Mouse (Mus musculus) limb, embryonic 14.5 days (tissue): ENCODE measurements around the gene Nol9. TPM values are rescaled to one million over a fixed set of nuclear protein-coding genes. Genes with fewer than 3 reads are reported as not detected.

Source experiments
- ATAC-seq: fragments of 200-750 bp; cut with Nextera tagmentation; 2 replicates; pipeline ENCODE4 v1.8.0; 2017; ENCODE audit warnings: low read depth, moderate number of reproducible peaks, moderate TSS enrichment; ENCODE audit not compliant: low FRiP score
- DNase-seq: peaks from one replicate; pipeline ENCODE4 v3.0.0-alpha.2; 2015; ENCODE audit warnings: low spot score
- H3K27ac ChIP-seq: fragments of 300-500 bp; sonication (generic); replicated peaks from 2 replicates; pipeline ENCODE4 v1.5.1; 2014; ENCODE audit warnings: low read depth, mild to moderate bottlenecking, low read length, moderate library complexity, mixed read lengths
- H3K27me3 ChIP-seq: fragments of 300-500 bp; sonication (generic); 2 replicates; pipeline ENCODE4 v1.6.1; 2014; ENCODE audit warnings: low read length, mixed read lengths; ENCODE audit not compliant: control insufficient read depth, insufficient read depth
- H3K36me3 ChIP-seq: fragments of 300-500 bp; sonication (generic); 2 replicates; pipeline ENCODE4 v1.6.1; 2014; ENCODE audit warnings: mild to moderate bottlenecking, low read length, moderate library complexity, mixed read lengths; ENCODE audit not compliant: control insufficient read depth, insufficient read depth
- H3K4me1 ChIP-seq: fragments of 300-500 bp; sonication (generic); 2 replicates; pipeline ENCODE4 v1.6.1; 2014; ENCODE audit warnings: antibody characterized with exemption, low read length, mixed read lengths; ENCODE audit not compliant: control insufficient read depth, insufficient read depth
- H3K4me2 ChIP-seq: fragments of 300-500 bp; sonication (generic); replicated peaks from 2 replicates; pipeline ENCODE4 v1.6.1; 2014; ENCODE audit warnings: low read depth, mild to moderate bottlenecking, low read length, moderate library complexity; ENCODE audit not compliant: severe bottlenecking
- H3K4me3 ChIP-seq: fragments of 300-500 bp; sonication (generic); replicated peaks from 2 replicates; pipeline ENCODE4 v1.5.1; 2014; ENCODE audit warnings: low read length
- H3K9ac ChIP-seq: fragments of 300-500 bp; sonication (generic); 2 replicates; pipeline ENCODE4 v1.6.1; 2014; ENCODE audit warnings: mild to moderate bottlenecking, low read depth, low read length, moderate library complexity; ENCODE audit not compliant: severe bottlenecking
- H3K9me3 ChIP-seq: fragments of 300-500 bp; sonication (generic); 2 replicates; pipeline ENCODE4 v1.6.1; 2016; ENCODE audit warnings: low read length; ENCODE audit not compliant: control insufficient read depth
- POLR2A ChIP-seq: fragments of 200-500 bp; IDR thresholded peaks from 2 replicates; pipeline ENCODE4 v1.8.0; 2012; ENCODE audit warnings: inconsistent platforms, mild to moderate bottlenecking, moderate library complexity, borderline replicate concordance; ENCODE audit not compliant: insufficient read depth, insufficient read length; ENCODE audit errors: extremely low read depth
- WGBS: fragments of 180-500 bp; shearing (Covaris S2); extraction: QIAGEN DNeasy Blood & Tissue Kit; methylation state at CpG from one replicate; pipeline ENCODE4 v1.1.7; 2014; 5-methylcytosine and 5-hydroxymethylcytosine counted together
- polyA plus RNA-seq, 2 experiments: library from polyadenylated mRNA; depleted of rRNA in 1 of 2; stranded (reverse) in 1 of 2; unstranded in 1 of 2; fragments of >200 nt; fragmentation: Nextera tagmentation in 1 of 2; extraction: Ambion mirVana in 1 of 2; gene quantifications; 2 replicates each; pipeline versions ENCODE4 v1.2.1 to v1.2.3; 2012 to 2014

Gene Nol9
- polyA plus RNA-seq, 2 experiments, result 25.9 to 28.5 TPM

DNA sequence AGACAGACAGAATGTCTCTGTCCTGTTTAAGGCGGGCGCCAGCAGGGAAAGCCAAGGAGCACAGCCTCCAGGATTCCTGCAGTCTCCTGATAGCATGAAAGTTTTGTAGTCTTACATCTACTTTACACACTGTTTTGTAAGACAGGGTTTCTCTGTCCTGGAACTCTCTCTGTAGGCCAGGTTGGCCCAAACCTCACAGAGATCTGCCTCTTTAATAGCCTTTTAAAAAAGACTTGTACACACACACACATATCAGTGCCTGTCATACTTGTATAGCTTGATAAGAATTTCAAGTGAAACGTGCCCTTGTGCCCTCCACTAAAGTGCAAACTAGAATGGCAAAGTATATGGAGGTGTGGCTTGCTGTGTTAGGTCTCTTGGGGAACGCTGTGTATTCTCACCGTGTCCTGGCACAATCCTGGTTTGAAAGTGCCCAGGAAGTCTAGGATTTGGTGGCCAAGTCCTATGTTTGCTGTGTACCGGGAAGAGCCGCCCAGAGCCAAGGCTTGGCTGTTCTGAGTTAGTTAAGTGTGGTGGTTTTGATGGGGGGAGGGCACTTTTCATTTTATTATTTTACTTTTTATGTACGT, 27.9 kb upstream of the Nol9 start:
- peak overlapping the region; percentile 74 for H3K9ac ChIP-seq
- TF ChIP-seq POLR2A, result no peak
- H3K9me3 ChIP-seq, result no peaks in the 10 kb centered on the region
- ATAC-seq (no peak), DNase-seq (no peak)
- H3K27me3 ChIP-seq, result no peaks in the 10 kb centered on the region
- 76% methylated on average over 8 of the region's 8 CpGs for WGBS
- H3K36me3 ChIP-seq, result peaks cover 37% of the 10 kb centered on the region
- peaks cover 28% of the 10 kb centered on the region for H3K4me1 ChIP-seq
- peak overlapping the region; percentile 81 for H3K4me3 ChIP-seq
- peak overlapping the region; percentile 100 for H3K4me2 ChIP-seq
- H3K27ac ChIP-seq, result no peak overlapping the region

DNA sequence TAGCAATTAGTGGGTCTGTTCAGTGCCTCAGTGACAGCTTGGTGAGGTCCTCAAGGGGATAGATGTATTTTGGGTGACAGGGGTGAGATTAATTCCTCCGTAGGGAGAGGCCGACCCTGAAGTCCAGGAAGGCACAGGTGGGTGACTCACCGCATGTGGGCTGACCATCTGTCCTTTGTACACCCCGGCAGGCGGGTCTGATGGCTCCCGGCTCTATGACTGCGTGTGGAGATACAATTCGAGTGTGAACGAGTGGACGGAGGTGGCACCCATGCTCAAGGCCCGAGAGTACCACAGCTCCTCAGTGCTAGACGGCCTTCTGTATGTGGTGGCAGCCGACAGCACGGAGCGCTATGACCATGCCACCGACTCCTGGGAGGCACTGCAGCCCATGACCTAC, 27.0 kb upstream of the Nol9 start:
- Histone ChIP-seq H3K4me3 (no peak overlapping the region), H3K9me3 (no peaks in the 10 kb centered on the region), H3K27me3 (no peaks in the 10 kb centered on the region), H3K9ac (no peak overlapping the region), H3K4me2 (no peak overlapping the region), H3K27ac (no peak overlapping the region), H3K4me1 (peaks cover 28% of the 10 kb centered on the region), H3K36me3 (peaks cover 40% of the 10 kb centered on the region)
- no peak for TF ChIP-seq POLR2A
- 93% methylated on average over 16 of the region's 16 CpGs for WGBS
- ATAC-seq, result no peak
- DNase-seq, result no peak

DNA sequence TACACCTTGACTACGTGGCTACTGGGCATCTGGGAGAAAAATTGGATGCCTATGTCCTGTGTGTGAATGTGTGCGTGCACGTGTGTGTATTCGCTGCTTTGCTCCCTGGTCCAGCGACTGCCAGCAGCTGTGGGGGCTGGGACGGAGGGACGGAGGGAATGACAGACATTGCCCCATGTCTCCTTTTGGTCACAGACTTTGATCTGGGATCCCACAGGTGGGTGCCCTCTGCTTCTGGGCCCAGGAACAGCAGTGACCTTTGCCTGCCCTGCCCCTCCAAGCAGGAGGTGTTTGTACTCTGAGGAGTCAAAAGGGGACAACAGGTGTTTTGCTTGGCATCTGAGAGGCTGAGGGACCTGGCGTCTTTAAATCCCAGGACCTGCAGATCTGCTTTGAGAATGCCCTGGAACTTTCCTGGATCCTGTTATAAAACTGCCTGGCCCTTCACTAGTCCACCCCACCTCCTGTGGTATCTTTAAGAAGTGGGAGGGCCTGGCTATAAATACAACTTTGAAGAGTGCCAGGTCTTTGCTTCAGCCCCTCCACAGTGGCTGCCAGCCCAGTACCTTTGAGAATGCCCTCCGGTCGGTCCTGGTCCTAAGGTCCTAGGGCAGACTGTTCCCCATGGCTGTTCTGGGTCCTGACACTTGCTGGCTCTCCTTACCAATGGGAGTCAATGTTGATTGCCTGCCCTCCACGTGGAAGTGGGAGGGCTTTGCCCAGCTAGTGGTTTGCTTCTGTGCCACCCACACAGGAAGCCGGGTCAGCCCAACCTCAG, 25.9 kb upstream of the Nol9 start:
- no peak for DNase-seq
- no peak for ATAC-seq
- Histone ChIP-seq H3K27ac (no peak overlapping the region), H3K9ac (no peak overlapping the region), H3K27me3 (no peaks in the 10 kb centered on the region), H3K4me2 (no peak overlapping the region), H3K4me3 (no peak overlapping the region), H3K9me3 (no peaks in the 10 kb centered on the region), H3K36me3 (peaks cover 48% of the 10 kb centered on the region), H3K4me1 (peaks cover 19% of the 10 kb centered on the region)
- no peak for TF ChIP-seq POLR2A
- 82% methylated on average over 12 of the region's 12 CpGs for WGBS

DNA sequence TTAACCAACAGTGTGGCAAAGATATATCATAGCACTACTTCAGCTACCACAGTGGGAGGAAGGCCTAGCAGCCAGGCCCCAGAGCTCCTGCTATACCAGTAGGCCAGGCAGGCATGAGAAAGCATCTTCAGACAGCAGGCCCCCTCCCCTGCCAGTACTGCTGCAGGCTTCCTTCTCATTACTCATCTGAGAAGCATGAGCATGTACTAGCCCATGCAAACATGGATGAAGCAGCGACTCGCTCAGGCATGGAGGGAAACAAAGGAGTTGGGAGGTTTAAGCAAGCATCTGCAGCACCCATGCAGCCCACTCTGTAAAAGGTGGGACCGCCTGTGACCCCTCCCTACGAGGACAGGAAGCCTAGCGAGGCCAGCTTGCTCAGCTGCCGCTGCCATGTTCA, 20.0 kb upstream of the Nol9 start:
- no peaks in the 10 kb centered on the region for H3K27me3 ChIP-seq
- H3K36me3 ChIP-seq, result peaks cover 88% of the 10 kb centered on the region
- no peak for DNase-seq
- H3K4me3 ChIP-seq, result no peak overlapping the region
- WGBS, result 87% methylated on average over 6 of the region's 6 CpGs
- H3K4me1 ChIP-seq, result no peaks in the 10 kb centered on the region
- no peak for ATAC-seq
- H3K4me2 ChIP-seq, result no peak overlapping the region
- no peak for TF ChIP-seq POLR2A
- H3K9ac ChIP-seq, result no peak overlapping the region
- no peaks in the 10 kb centered on the region for H3K9me3 ChIP-seq
- no peak overlapping the region for H3K27ac ChIP-seq

DNA sequence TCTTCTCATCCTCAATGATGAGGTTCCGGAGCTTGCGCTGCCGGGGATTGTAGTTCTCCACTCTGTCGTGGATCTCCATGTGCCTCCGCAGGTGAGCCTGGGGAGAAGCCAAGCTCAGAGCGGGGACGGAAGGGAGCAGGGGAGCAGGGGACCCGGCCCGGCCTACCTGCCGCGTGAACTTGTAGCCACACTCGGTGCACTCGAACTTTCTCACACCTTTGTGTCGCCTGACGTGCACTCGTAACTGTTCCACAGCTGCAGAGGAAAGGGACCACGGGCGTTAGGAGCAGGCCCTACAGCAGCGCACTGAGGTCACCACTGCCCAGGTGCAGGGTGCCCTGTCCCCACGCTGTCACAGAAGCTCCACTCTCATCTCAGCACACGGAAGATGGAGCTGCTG, 19.1 kb upstream of the Nol9 start:
- no peak for TF ChIP-seq POLR2A

More for the DNA sequence above, 19.1 kb upstream of the Nol9 start:
- H3K27me3 ChIP-seq, result no peaks in the 10 kb centered on the region
- DNase-seq (no peak), ATAC-seq (no peak)
- H3K9ac ChIP-seq, result no peak overlapping the region
- no peak overlapping the region for H3K4me3 ChIP-seq
- H3K4me1 ChIP-seq, result no peaks in the 10 kb centered on the region
- no peak overlapping the region for H3K4me2 ChIP-seq
- H3K36me3 ChIP-seq, result peaks cover 86% of the 10 kb centered on the region
- no peak overlapping the region for H3K27ac ChIP-seq
- WGBS, result 94% methylated on average over 21 of the region's 21 CpGs
- H3K9me3 ChIP-seq, result no peaks in the 10 kb centered on the region
